Mouse (Mus musculus) neural tube, embryonic 11.5 days (tissue): ENCODE measurements around the gene Spock2. TPM values are rescaled to one million over a fixed set of nuclear protein-coding genes. Genes with fewer than 3 reads are reported as not detected.
A peak's percentile ranks its signal among the peaks of the same experiment; 100 is the strongest.

Source experiments
- ATAC-seq: fragments of 200-750 bp; cut with Nextera tagmentation; 2 replicates; pipeline ENCODE4 v1.8.0; 2017; ENCODE audit warnings: moderate number of reproducible peaks, mild to moderate bottlenecking, moderate TSS enrichment, moderate library complexity; ENCODE audit not compliant: insufficient read depth, low FRiP score, low TSS enrichment
- DNase-seq: peaks from one replicate; pipeline ENCODE4 v3.0.0-alpha.2; 2015; ENCODE audit warnings: low spot score
- H3K27ac ChIP-seq: fragments of 300-500 bp; sonication (generic); 2 replicates; pipeline ENCODE4 v1.5.1; 2014; ENCODE audit warnings: low read depth, mild to moderate bottlenecking, low read length
- H3K27me3 ChIP-seq: fragments of 300-500 bp; sonication (generic); 2 replicates; pipeline ENCODE4 v1.6.1; 2014; ENCODE audit warnings: mild to moderate bottlenecking, low read length, mixed read lengths; ENCODE audit not compliant: control insufficient read depth, insufficient read depth
- H3K36me3 ChIP-seq: fragments of 300-500 bp; sonication (generic); 2 replicates; pipeline ENCODE4 v1.6.1; 2014; ENCODE audit warnings: mild to moderate bottlenecking, low read length, moderate library complexity, mixed read lengths; ENCODE audit not compliant: control insufficient read depth, insufficient read depth
- H3K4me1 ChIP-seq: fragments of 300-500 bp; sonication (generic); 2 replicates; pipeline ENCODE4 v1.6.1; 2014; ENCODE audit warnings: low read length, mixed read lengths; ENCODE audit not compliant: control insufficient read depth, insufficient read depth
- H3K4me2 ChIP-seq: fragments of 300-500 bp; sonication (generic); 2 replicates; pipeline ENCODE4 v1.6.1; 2014; ENCODE audit warnings: low read depth, mild to moderate bottlenecking, moderate library complexity
- H3K4me3 ChIP-seq: fragments of 300-500 bp; sonication (generic); 2 replicates; pipeline ENCODE4 v1.5.1; 2014; ENCODE audit warnings: low read depth, low read length
- H3K9ac ChIP-seq: fragments of 300-500 bp; sonication (generic); 2 replicates; pipeline ENCODE4 v1.6.1; 2014; ENCODE audit warnings: mild to moderate bottlenecking, low read length
- H3K9me3 ChIP-seq: fragments of 300-500 bp; sonication (generic); 2 replicates; pipeline ENCODE4 v1.6.1; 2016; ENCODE audit warnings: low read length; ENCODE audit not compliant: control insufficient read depth
- WGBS: fragments of 180-500 bp; shearing (Covaris S2); extraction: QIAGEN DNeasy Blood & Tissue Kit; methylation state at CpG from one replicate; pipeline ENCODE4 v1.1.7; 2014; 5-methylcytosine and 5-hydroxymethylcytosine counted together
- polyA plus RNA-seq: library from polyadenylated mRNA; unstranded; fragments of >200 nt; fragmentation: Nextera tagmentation; extraction: Ambion mirVana; gene quantifications from 2 replicates; pipeline ENCODE4 v1.2.1, GENCODE M21; 2014

Gene Spock2
- polyA plus RNA-seq, 1 experiment from 2014 or later: 40.1 TPM

DNA sequence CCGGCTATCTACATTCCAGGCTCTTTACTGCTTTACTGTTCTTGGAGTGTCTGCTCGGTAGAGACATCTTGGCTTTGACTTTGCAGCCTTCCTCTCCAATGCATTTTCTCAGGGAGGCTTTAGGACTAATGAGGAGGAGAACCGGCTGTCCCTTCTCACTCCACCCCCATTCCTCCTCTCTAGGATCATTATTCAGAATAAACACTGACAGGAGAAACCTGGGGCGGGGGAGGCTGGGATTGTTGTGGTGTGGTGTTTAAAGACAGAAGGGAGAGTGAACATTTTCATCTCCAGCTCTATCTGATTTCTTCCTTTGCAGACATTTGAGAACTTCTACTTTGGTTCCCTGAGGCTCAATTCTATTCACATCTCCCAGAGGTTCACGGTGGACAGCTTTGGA, 8.2 kb upstream of the Spock2 start:
- 84% methylated on average over 5 of the region's 5 CpGs for WGBS
- DNase-seq (no peak), ATAC-seq (no peak)
- Histone ChIP-seq H3K9me3 (no peaks in the 10 kb centered on the region), H3K27me3 (no peaks in the 10 kb centered on the region), H3K4me3 (no peak overlapping the region), H3K27ac (no peak overlapping the region), H3K4me1 (no peaks in the 10 kb centered on the region), H3K36me3 (no peaks in the 10 kb centered on the region), H3K4me2 (no peak overlapping the region), H3K9ac (no peak overlapping the region)

DNA sequence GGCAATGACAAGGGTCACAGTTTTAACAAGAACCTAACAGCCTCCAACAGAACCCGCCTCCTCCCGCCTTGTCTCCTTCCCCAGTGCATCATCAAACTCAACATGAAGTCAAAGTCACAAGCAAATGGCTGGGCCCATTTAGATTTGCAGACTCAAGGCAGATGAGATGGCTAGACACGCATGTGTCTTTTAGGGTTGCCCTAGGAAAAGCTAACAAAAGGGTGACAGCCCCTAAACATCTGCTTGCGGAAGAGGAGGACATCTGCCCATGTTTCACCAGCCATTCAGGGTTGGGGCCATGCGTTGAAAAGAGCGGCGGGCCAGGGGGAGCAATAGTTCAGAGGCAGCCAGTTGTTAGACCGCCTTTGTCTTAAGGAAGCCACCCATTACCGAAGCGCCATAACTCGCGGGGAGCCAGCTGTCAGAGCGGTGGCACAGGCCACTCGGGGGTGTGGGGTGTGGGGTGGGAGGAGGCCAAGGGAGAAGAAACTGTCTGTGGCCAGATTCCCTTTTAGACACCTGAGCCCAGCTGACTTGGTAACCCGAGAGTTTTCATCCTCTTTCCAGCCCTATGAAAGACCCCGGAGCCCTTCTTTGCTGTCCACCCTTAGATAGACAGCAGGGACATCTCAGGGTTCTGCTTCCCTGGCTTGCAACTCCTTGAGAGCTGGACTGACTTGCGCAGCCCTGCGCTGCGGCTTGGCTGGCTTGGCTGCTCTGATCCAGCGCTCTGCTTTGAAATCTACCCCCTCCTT, 451 bp upstream of the Spock2 start:
- H3K4me1 ChIP-seq: peaks cover 10% of the 10 kb centered on the region
- H3K9ac ChIP-seq: peak overlapping the region; percentile 79
- H3K36me3 ChIP-seq: no peaks in the 10 kb centered on the region
- ATAC-seq (peak; percentile 60), DNase-seq (peak; percentile 65)
- peak overlapping the region; percentile 85 for H3K27ac ChIP-seq
- peak overlapping the region; percentile 93 for H3K4me2 ChIP-seq
- 6% methylated on average over 20 of the region's 20 CpGs for WGBS
- no peaks in the 10 kb centered on the region for H3K9me3 ChIP-seq
- peaks cover 10% of the 10 kb centered on the region; the same call in 1 of the 2 replicates for H3K27me3 ChIP-seq
- H3K4me3 ChIP-seq: peak overlapping the region; percentile 62

DNA sequence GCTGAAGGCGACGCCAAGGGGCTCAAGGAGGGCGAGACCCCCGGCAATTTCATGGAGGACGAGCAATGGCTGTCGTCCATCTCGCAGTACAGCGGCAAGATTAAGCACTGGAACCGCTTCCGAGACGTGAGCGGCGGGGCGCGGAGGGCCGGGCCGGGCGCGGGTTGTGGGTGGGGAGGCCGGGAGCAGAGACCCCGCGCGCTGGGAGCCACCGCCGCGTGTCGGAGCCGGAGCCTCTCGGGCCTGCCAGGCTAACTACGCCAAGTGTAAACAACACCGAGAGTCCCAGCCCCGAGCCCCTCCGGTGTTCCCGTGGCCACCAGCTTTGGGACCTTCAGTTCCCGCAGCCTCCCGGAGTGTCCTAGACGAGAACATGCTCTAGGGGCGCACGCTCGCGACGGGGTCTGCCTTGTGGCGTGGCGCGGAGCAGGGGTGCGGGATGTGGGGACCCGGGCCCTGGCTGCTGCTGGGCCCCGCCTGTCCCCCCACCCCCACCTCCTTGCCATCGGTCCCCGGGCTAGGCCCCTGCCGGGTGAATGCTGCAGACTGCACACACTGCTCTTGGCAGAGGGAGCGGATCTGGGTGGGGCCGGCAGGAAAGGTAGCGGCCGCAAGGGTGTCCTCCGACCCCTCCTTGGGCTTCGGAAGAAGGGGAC, 640 bp downstream of the Spock2 start:
- H3K27ac ChIP-seq: peak overlapping the region; percentile 85
- WGBS: under 1% methylated on average over 50 of the region's 57 CpGs
- no peaks in the 10 kb centered on the region for H3K9me3 ChIP-seq
- DNase-seq (peak; percentile 77), ATAC-seq (peak; percentile 77)
- H3K27me3 ChIP-seq: peaks cover 10% of the 10 kb centered on the region; the same call in 1 of the 2 replicates
- H3K9ac ChIP-seq: peak overlapping the region; percentile 79
- H3K36me3 ChIP-seq: no peaks in the 10 kb centered on the region
- peak overlapping the region; percentile 93 for H3K4me2 ChIP-seq
- peak overlapping the region; percentile 62 for H3K4me3 ChIP-seq
- H3K4me1 ChIP-seq: peaks cover 10% of the 10 kb centered on the region

DNA sequence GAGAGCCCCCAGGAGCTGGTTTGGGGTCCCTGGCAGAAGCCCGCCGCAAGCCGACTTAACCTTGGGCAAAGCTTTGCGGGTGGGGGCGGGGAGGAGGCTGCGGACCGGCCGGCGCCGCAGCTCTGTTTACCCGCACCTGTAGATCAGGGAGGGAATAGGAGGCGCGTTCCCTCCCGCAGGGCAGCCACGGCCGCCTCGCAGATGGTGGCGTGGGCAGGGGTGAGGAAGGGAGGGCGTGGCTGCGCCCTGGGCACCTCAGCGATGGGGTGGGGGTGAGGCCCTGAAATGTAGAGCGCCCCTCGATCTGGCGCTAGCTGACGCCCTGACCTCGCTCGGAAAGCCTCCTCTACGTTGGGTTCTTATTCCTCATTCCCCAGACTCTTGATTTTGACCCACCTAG, 1.4 kb downstream of the Spock2 start:
- Histone ChIP-seq H3K36me3 (no peaks in the 10 kb centered on the region), H3K4me3 (peak overlapping the region; percentile 62), H3K9me3 (no peaks in the 10 kb centered on the region), H3K4me1 (peaks cover 10% of the 10 kb centered on the region), H3K4me2 (peak overlapping the region; percentile 93), H3K9ac (peak overlapping the region; percentile 79), H3K27ac (peak overlapping the region; percentile 85; the same call in 1 of the 2 replicates), H3K27me3 (peaks cover 10% of the 10 kb centered on the region; the same call in 1 of the 2 replicates)
- ATAC-seq (no peak), DNase-seq (peak; percentile 38)
- WGBS: under 1% methylated on average over 27 of the region's 28 CpGs

DNA sequence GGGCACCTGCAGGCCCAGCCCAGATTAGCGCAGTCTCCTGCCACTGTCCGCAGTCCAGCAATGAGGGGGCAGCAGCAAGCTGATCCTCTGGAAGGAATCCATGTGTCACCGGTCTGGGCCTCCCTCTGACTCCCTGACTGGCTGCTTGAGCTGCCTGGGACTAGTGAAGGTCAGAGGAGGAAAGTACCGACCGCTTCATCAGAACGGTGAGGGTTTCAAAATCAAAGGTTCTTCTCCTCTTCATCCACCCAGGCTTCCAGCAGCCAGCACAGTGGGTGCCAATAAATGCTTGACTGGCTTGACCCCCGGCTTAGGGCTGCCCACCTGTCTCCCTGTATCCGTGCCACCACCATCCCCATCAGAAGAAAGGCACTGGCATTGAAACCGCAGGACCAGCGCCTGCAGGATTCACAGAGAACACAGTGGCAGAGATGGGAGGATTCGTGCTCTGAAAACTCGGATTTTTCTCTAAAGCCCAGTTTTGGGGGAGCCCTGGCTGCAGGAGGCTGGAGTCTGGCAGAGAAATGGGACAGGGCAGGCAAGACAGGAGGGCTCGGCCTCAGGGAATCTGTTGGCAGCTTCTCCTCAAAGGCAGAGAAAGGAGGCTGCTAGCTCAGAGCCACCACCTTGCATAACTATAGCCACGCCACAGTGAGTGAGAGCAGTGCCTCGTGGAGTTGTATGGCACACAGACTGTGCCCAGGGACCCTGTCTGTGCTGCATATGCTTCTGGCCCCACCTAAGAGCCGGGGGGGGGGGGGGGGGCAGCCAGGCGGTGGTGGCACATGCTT, 2.5 kb downstream of the Spock2 start:
- peaks cover 10% of the 10 kb centered on the region for H3K4me1 ChIP-seq
- H3K4me2 ChIP-seq: peak overlapping the region; percentile 93
- no peaks in the 10 kb centered on the region for H3K36me3 ChIP-seq
- H3K4me3 ChIP-seq: peak overlapping the region; percentile 62
- H3K27me3 ChIP-seq: peaks cover 10% of the 10 kb centered on the region; the same call in 1 of the 2 replicates
- DNase-seq (no peak), ATAC-seq (no peak)
- 52% methylated on average over 16 of the region's 17 CpGs for WGBS
- H3K9ac ChIP-seq: peak overlapping the region; percentile 9
- H3K9me3 ChIP-seq: no peaks in the 10 kb centered on the region
- no peak overlapping the region for H3K27ac ChIP-seq

DNA sequence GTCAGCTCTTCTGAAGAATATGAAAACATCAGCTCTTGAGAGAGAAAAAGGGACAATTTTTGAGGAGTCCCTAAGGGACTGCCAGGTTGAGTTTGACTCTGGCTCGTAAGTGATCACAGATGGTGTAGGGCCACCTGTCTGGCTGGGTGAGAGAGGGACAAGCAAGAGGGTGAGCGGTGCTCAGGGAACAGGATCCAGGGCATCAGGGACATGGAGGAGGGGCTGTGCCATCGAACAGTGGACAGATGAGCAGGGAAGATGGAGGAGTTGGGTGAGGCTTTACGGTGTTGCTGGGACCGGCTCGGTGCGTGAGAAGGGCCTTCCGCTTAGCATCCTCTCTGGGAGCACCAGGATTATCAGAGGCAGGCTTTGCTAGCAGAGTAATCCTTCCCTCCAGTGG, 3.3 kb downstream of the Spock2 start:
- no peak overlapping the region for H3K27ac ChIP-seq
- H3K9me3 ChIP-seq: no peaks in the 10 kb centered on the region
- 90% methylated on average over 8 of the region's 8 CpGs for WGBS
- peaks cover 10% of the 10 kb centered on the region; the same call in 1 of the 2 replicates for H3K27me3 ChIP-seq
- no peaks in the 10 kb centered on the region for H3K36me3 ChIP-seq
- ATAC-seq: no peak
- H3K4me2 ChIP-seq: no peak overlapping the region
- no peak for DNase-seq
- H3K4me1 ChIP-seq: peaks cover 10% of the 10 kb centered on the region
- H3K9ac ChIP-seq: no peak overlapping the region
- H3K4me3 ChIP-seq: no peak overlapping the region

DNA sequence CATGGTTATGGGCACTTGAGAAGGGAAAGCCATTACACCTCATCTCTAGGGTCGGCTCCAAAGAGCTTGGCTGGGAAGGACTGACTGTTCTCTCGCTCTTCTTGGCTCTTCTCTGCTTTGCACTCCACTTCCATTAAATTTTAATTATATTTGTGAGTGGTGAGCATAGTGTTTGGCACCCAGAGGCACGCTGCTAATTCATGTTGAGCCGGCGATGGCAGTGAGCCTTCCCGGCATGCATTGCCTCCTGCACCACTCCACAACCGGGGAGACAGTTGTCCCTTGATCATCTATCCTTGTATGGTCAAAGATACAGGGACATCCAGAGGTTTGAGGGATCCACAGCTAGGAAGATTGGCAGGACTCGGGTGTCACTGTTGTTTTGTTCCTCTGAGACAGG, 4.0 kb downstream of the Spock2 start:
- ATAC-seq (no peak), DNase-seq (no peak)
- H3K27ac ChIP-seq: no peak overlapping the region
- 83% methylated on average over 8 of the region's 8 CpGs for WGBS
- H3K9me3 ChIP-seq: no peaks in the 10 kb centered on the region
- no peak overlapping the region for H3K9ac ChIP-seq
- H3K27me3 ChIP-seq: peaks cover 10% of the 10 kb centered on the region; the same call in 1 of the 2 replicates
- H3K4me2 ChIP-seq: no peak overlapping the region
- peaks cover 10% of the 10 kb centered on the region for H3K4me1 ChIP-seq
- no peak overlapping the region for H3K4me3 ChIP-seq
- H3K36me3 ChIP-seq: no peaks in the 10 kb centered on the region

DNA sequence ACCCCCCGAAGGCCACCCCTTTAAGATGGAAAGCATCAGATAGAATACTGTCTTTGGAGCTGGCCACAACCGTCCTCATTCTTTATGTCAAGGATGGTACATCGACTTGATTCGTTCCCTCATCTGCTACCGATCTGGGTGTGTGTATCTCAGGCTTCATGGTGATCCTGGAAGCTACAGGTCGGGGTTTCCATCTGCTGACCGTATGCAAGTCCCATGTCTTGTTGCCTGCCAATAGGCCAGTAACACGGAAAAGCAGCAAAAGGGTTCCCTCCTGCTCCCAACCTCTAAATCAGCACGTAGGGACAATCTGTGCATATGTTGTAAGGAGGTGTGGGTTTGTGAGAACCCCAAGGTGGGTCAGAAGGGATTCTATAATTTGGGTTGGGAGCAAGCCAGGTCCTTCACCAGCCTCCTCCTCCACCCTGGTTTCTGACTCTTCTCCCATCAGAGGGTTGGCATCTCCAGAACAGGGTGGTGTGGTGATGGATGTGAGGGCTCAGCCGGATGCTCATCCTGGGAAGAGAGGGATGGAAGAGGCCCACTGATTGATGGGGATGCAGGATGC, 5.0 kb downstream of the Spock2 start:
- ATAC-seq: no peak
- Histone ChIP-seq H3K4me3 (no peak overlapping the region), H3K27me3 (peaks cover 10% of the 10 kb centered on the region; the same call in 1 of the 2 replicates), H3K4me1 (peaks cover 15% of the 10 kb centered on the region), H3K4me2 (no peak overlapping the region), H3K9ac (no peak overlapping the region), H3K36me3 (no peaks in the 10 kb centered on the region), H3K9me3 (no peaks in the 10 kb centered on the region), H3K27ac (no peak overlapping the region)
- no peak for DNase-seq
- 92% methylated on average over 10 of the region's 10 CpGs for WGBS
